Mouse (Mus musculus) CD4-positive, CD25-positive, alpha-beta regulatory T cell, adult 2 months (primary cell): ENCODE results near the gene Trim75.

Source experiments
- DNase-seq: peaks from one replicate; pipeline ENCODE4 v3.0.0-alpha.2; 2012; ENCODE audit warnings: low read depth, low spot score

The Trim75 gene

DNA sequence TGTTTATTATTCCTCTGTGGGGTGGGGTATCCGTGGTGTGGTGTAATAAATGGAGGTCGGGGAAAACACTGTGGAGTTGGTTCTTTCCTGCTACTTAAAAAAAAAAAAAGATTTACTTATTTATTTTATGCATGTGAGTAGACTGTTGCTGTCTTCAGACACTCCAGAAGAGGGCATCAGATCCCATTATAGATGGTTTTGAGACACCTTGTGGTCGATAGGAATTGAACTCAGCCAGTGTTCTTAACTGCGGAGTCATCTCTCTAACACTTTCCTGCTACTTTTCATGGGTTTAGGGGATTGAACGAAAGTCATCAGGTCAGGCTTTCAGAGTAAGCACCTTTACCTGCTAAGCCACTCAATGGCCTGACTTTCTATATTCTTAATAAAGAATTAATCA lies 42.8 kb downstream of the Trim75 start:
- DNase-seq: peak; percentile 62

GRCm38 (mm10) chr8:64942946-64943345 lies 44.7 kb downstream of the Trim75 start:
- peak; percentile 37 for DNase-seq

- peak; percentile 89 for DNase-seq
Observed at GRCm38 (mm10) chr8:64941495-64941894, 46.1 kb downstream of the Trim75 start.

DNA sequence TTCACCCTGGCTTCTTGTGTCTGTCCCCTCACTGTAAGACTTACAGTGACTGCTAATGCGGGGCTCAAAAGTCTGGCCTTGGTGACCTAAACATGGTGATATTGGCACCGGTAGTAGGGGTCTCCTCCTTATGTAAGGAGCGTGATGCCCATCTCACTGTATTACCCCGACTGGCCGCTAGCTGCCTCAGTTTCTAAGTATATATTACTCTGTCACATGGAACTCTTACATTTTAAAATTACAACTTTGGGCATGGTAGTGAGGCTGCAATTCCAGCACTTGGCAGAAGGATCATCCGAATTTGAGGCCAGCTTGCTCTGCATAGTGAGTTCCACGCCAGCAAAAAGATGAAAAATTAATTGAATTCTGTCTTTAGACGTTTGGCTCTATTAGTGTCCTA lies 46.6 kb downstream of the Trim75 start:
- no peak for DNase-seq

- DNase-seq: peak; percentile 54
Observed at GRCm38 (mm10) chr8:64934997-64935396, 52.6 kb downstream of the Trim75 start.
